Mouse (Mus musculus) forebrain, postnatal 0 days (tissue): ENCODE measurements around the gene Pycr1. TPM values are rescaled to one million over a fixed set of nuclear protein-coding genes. Genes with fewer than 3 reads are reported as not detected.
"Not testable (repeated sequence)": the region's sequence is repeated elsewhere in the genome, so short reads cannot be mapped to it uniquely, and the experiment has no call there.

Experiments
- ATAC-seq: fragments of 200-750 bp; cut with Nextera tagmentation; 2 replicates; pipeline ENCODE4 v1.8.0; 2017; ENCODE audit warnings: mild to moderate bottlenecking, moderate library complexity
- DNase-seq: peaks from one replicate; pipeline ENCODE4 v3.0.0-alpha.2; 2015
- H3K27ac ChIP-seq: fragments of 300-500 bp; sonication (generic); 2 replicates; pipeline ENCODE4 v1.5.1; 2014; ENCODE audit warnings: low read depth, mild to moderate bottlenecking, antibody characterized with exemption, low read length, moderate library complexity, mixed read lengths
- H3K27me3 ChIP-seq: fragments of 300-500 bp; sonication (generic); 2 replicates; pipeline ENCODE4 v1.6.1; 2014; ENCODE audit warnings: mild to moderate bottlenecking, low read length, mixed read lengths; ENCODE audit not compliant: insufficient read depth
- H3K36me3 ChIP-seq: fragments of 300-500 bp; sonication (generic); 2 replicates; pipeline ENCODE4 v1.6.1; 2014; ENCODE audit warnings: mild to moderate bottlenecking, moderate library complexity; ENCODE audit not compliant: insufficient read depth
- H3K4me1 ChIP-seq: fragments of 300-500 bp; sonication (generic); 2 replicates; pipeline ENCODE4 v1.6.1; 2014; ENCODE audit warnings: antibody characterized with exemption; ENCODE audit not compliant: insufficient read depth
- H3K4me2 ChIP-seq: fragments of 300-500 bp; sonication (generic); 2 replicates; pipeline ENCODE4 v1.6.1; 2014; ENCODE audit warnings: low read depth, mild to moderate bottlenecking, moderate library complexity
- H3K4me3 ChIP-seq: fragments of 300-500 bp; sonication (generic); 2 replicates; pipeline ENCODE4 v1.5.1; 2014; ENCODE audit warnings: low read depth, low read length, mixed read lengths
- H3K9ac ChIP-seq: fragments of 300-500 bp; sonication (generic); 2 replicates; pipeline ENCODE4 v1.6.1; 2014; ENCODE audit warnings: mild to moderate bottlenecking
- H3K9me3 ChIP-seq: fragments of 300-500 bp; sonication (generic); 2 replicates; pipeline ENCODE4 v1.6.1; 2016; ENCODE audit warnings: low read length
- CTCF ChIP-seq: sonication (generic); IDR thresholded peaks from 2 replicates; pipeline ENCODE4 v1.5.1; 2016; ENCODE audit warnings: antibody characterized with exemption, control low read depth, low read depth
- WGBS: fragments of 180-500 bp; shearing (Covaris S2); extraction: QIAGEN DNeasy Blood & Tissue Kit; methylation state at CpG from one replicate; pipeline ENCODE4 v1.1.7; 2014; 5-methylcytosine and 5-hydroxymethylcytosine counted together
- polyA plus RNA-seq: library from polyadenylated mRNA; unstranded; fragments of >200 nt; fragmentation: Nextera tagmentation; extraction: Ambion mirVana; gene quantifications from 2 replicates; pipeline ENCODE4 v1.2.1, GENCODE M21; 2015
- total RNA-seq: library from RNA; depleted of rRNA; stranded (reverse); fragments of >200 nt; gene quantifications from 2 replicates; pipeline ENCODE4 v1.2.3, GENCODE M21; 2014

The Pycr1 gene
- total and polyA plus RNA-seq, 2 experiments from 2014 or later: 13.8 to 19.5 TPM

GRCm38 (mm10) chr11:120682683-120683082 is 39.1 kb upstream of the Pycr1 start:
- H3K9me3 ChIP-seq: no peaks in the 10 kb centered on the region
- H3K4me2 ChIP-seq: no peak overlapping the region
- DNase-seq (no peak), ATAC-seq (no peak)
- H3K27me3 ChIP-seq: no peaks in the 10 kb centered on the region
- 93% methylated on average over 5 of the region's 5 CpGs for WGBS
- TF ChIP-seq CTCF: no peak
- no peak overlapping the region for H3K27ac ChIP-seq
- H3K36me3 ChIP-seq: peaks cover 70% of the 10 kb centered on the region
- no peak overlapping the region for H3K9ac ChIP-seq
- no peak overlapping the region for H3K4me3 ChIP-seq
- H3K4me1 ChIP-seq: no peaks in the 10 kb centered on the region

GRCm38 (mm10) chr11:120679909-120680308 is 36.3 kb upstream of the Pycr1 start:
- ATAC-seq: no peak
- no peak overlapping the region for H3K4me3 ChIP-seq
- H3K9me3 ChIP-seq: no peaks in the 10 kb centered on the region
- DNase-seq: no peak
- peak; percentile 54 for TF ChIP-seq CTCF
- no peak overlapping the region for H3K27ac ChIP-seq
- H3K9ac ChIP-seq: no peak overlapping the region
- WGBS: 77% methylated on average over 3 of the region's 3 CpGs
- no peaks in the 10 kb centered on the region for H3K27me3 ChIP-seq
- peaks cover 57% of the 10 kb centered on the region for H3K36me3 ChIP-seq
- no peak overlapping the region for H3K4me2 ChIP-seq
- H3K4me1 ChIP-seq: no peaks in the 10 kb centered on the region

- Histone ChIP-seq H3K4me3 (no peak overlapping the region), H3K4me2 (no peak overlapping the region), H3K27ac (no peak overlapping the region), H3K36me3 (peaks cover 43% of the 10 kb centered on the region), H3K9me3 (no peaks in the 10 kb centered on the region), H3K9ac (no peak overlapping the region), H3K27me3 (no peaks in the 10 kb centered on the region), H3K4me1 (peaks cover 10% of the 10 kb centered on the region)
- ATAC-seq: no peak
- no peak for DNase-seq
- TF ChIP-seq CTCF: no peak
- 97% methylated on average over 4 of the region's 4 CpGs for WGBS
Observed at GRCm38 (mm10) chr11:120676951-120677350, 33.4 kb upstream of the Pycr1 start.

- peaks cover 40% of the 10 kb centered on the region for H3K36me3 ChIP-seq
- not testable (repeated sequence) for H3K4me3 ChIP-seq, ATAC-seq, H3K27ac ChIP-seq, DNase-seq, H3K9ac ChIP-seq, H3K9me3 ChIP-seq, H3K27me3 ChIP-seq, H3K4me1 ChIP-seq, H3K4me2 ChIP-seq
- WGBS: 92% methylated on average over 5 of the region's 5 CpGs
Observed at GRCm38 (mm10) chr11:120675875-120676274, 32.3 kb upstream of the Pycr1 start.

- no peak for DNase-seq
- H3K4me3 ChIP-seq: peak overlapping the region; percentile 82
- ATAC-seq: no peak; the same call in 1 of the 2 replicates
- peak overlapping the region; percentile 71 for H3K4me2 ChIP-seq
- no peak for TF ChIP-seq CTCF
- peak overlapping the region; percentile 70 for H3K9ac ChIP-seq
- H3K27me3 ChIP-seq: no peaks in the 10 kb centered on the region
- H3K27ac ChIP-seq: peak overlapping the region; percentile 84; the same call in 1 of the 2 replicates
- no peaks in the 10 kb centered on the region for H3K9me3 ChIP-seq
- peaks cover 18% of the 10 kb centered on the region for H3K36me3 ChIP-seq
- 39% methylated on average over 12 of the region's 12 CpGs for WGBS
- peaks cover 10% of the 10 kb centered on the region for H3K4me1 ChIP-seq
Observed at GRCm38 (mm10) chr11:120673594-120674122, 30.1 kb upstream of the Pycr1 start.

GRCm38 (mm10) chr11:120672687-120673593 is 29.4 kb upstream of the Pycr1 start, which contains the start of gene Aspscr1:
Gene Aspscr1 (plus strand): TSS chr11:120672973.
- H3K4me1 ChIP-seq: peaks cover 10% of the 10 kb centered on the region
- H3K27ac ChIP-seq: peak within 1 kb of the TSS; percentile 84
- H3K4me2 ChIP-seq: peak within 1 kb of the TSS; percentile 71
- DNase-seq (peak; percentile 96), ATAC-seq (peak; percentile 98)
- H3K9me3 ChIP-seq: no peaks in the 10 kb centered on the region
- peak within 1 kb of the TSS; percentile 82 for H3K4me3 ChIP-seq
- 4% methylated on average over 81 of the region's 83 CpGs for WGBS
- H3K27me3 ChIP-seq: no peaks in the 10 kb centered on the region
- H3K9ac ChIP-seq: peak within 1 kb of the TSS; percentile 70
- peaks cover 10% of the 10 kb centered on the region for H3K36me3 ChIP-seq
- TF ChIP-seq CTCF: no peak

GRCm38 (mm10) chr11:120666617-120667016 is 23.0 kb upstream of the Pycr1 start:
- Histone ChIP-seq H3K4me1 (no peaks in the 10 kb centered on the region), H3K9ac (no peak overlapping the region), H3K4me3 (no peak overlapping the region), H3K9me3 (no peaks in the 10 kb centered on the region), H3K27me3 (peaks cover 15% of the 10 kb centered on the region), H3K36me3 (no peaks in the 10 kb centered on the region), H3K4me2 (no peak overlapping the region), H3K27ac (no peak overlapping the region)
- TF ChIP-seq CTCF: no peak
- no peak for DNase-seq
- ATAC-seq: no peak
- WGBS: 8% methylated on average over 3 of the region's 3 CpGs
